Mouse (Mus musculus) midbrain, postnatal 0 days (tissue): ENCODE measurements at regions not wholly inside any gene's neighbourhood (a gene's known extent, or its start where the extent isn't known, plus 50 kb on each side); places are given as distances from the start of the nearest gene placed in this dataset.

Experiments
- ATAC-seq: fragments of 200-750 bp; cut with Nextera tagmentation; 2 replicates; pipeline ENCODE4 v1.8.0; 2017; ENCODE audit warnings: moderate number of reproducible peaks, mild to moderate bottlenecking, moderate TSS enrichment, moderate library complexity; ENCODE audit not compliant: low FRiP score
- DNase-seq: peaks from one replicate; pipeline ENCODE4 v3.0.0-alpha.2; 2015; ENCODE audit warnings: low spot score
- H3K27ac ChIP-seq: fragments of 300-500 bp; sonication (generic); 2 replicates; pipeline ENCODE4 v1.5.1; 2014; ENCODE audit warnings: low read depth, mild to moderate bottlenecking, low read length, mixed read lengths
- H3K27me3 ChIP-seq: fragments of 300-500 bp; sonication (generic); 2 replicates; pipeline ENCODE4 v1.6.1; 2014; ENCODE audit warnings: low read length, control low read depth, mixed read lengths; ENCODE audit not compliant: insufficient read depth
- H3K36me3 ChIP-seq: fragments of 300-500 bp; sonication (generic); 2 replicates; pipeline ENCODE4 v1.6.1; 2014; ENCODE audit warnings: low read length, control low read depth, mixed read lengths; ENCODE audit not compliant: insufficient read depth
- H3K4me1 ChIP-seq: fragments of 300-500 bp; sonication (generic); 2 replicates; pipeline ENCODE4 v1.6.1; 2014; ENCODE audit warnings: mild to moderate bottlenecking, control low read depth, antibody characterized with exemption, low read length, mixed read lengths; ENCODE audit not compliant: insufficient read depth
- H3K4me2 ChIP-seq: fragments of 300-500 bp; sonication (generic); 2 replicates; pipeline ENCODE4 v1.6.1; 2014; ENCODE audit warnings: low read depth, mild to moderate bottlenecking, low read length, mixed read lengths; ENCODE audit not compliant: poor library complexity, severe bottlenecking
- H3K4me3 ChIP-seq: fragments of 300-500 bp; sonication (generic); 2 replicates; pipeline ENCODE4 v1.5.1; 2014; ENCODE audit warnings: low read depth, mild to moderate bottlenecking, low read length, moderate library complexity
- H3K9ac ChIP-seq: fragments of 300-500 bp; sonication (generic); replicated peaks from 2 replicates; pipeline ENCODE4 v1.6.1; 2014; ENCODE audit warnings: mild to moderate bottlenecking, low read length, moderate library complexity, mixed read lengths; ENCODE audit not compliant: poor library complexity, severe bottlenecking
- H3K9me3 ChIP-seq: fragments of 300-500 bp; sonication (generic); 2 replicates; pipeline ENCODE4 v1.6.1; 2016; ENCODE audit warnings: low read length, control low read depth
- CTCF ChIP-seq: IDR thresholded peaks from 2 replicates; pipeline ENCODE4 v1.5.1; 2016; ENCODE audit warnings: antibody characterized with exemption, mild to moderate bottlenecking
- WGBS: fragments of 180-500 bp; shearing (Covaris S2); extraction: QIAGEN DNeasy Blood & Tissue Kit; methylation state at CpG from one replicate; pipeline ENCODE4 v1.1.7; 2014; 5-methylcytosine and 5-hydroxymethylcytosine counted together

DNA sequence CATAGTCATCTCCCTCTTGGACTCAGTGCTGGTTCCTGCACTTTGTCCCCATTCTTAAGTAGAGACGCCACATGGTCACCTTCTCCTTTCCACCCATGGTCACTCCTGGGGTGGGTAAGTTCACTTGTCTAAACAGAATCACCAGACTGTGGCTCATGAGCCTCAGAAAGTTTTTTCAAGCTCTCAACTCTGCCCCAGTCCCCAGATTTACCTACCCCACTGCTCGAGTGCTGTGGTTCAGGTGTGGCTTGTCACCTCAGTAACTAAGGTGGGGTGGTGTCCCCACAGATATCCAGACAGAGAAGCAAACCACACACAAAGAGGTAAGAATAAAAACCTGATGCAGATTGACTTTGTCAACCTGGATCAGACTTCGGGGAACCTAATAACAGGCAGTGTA, 87.6 kb downstream of the Rpl10-ps3 start:
- Histone ChIP-seq H3K4me1 (no peaks in the 10 kb centered on the region), H3K36me3 (no peaks in the 10 kb centered on the region), H3K9ac (no peak overlapping the region), H3K4me3 (no peak overlapping the region), H3K27ac (no peak overlapping the region), H3K27me3 (no peaks in the 10 kb centered on the region), H3K4me2 (no peak overlapping the region), H3K9me3 (no peaks in the 10 kb centered on the region)
- DNase-seq (no peak), ATAC-seq (no peak)
- WGBS: 90% methylated on average over 3 of the region's 3 CpGs
- TF ChIP-seq CTCF: no peak

DNA sequence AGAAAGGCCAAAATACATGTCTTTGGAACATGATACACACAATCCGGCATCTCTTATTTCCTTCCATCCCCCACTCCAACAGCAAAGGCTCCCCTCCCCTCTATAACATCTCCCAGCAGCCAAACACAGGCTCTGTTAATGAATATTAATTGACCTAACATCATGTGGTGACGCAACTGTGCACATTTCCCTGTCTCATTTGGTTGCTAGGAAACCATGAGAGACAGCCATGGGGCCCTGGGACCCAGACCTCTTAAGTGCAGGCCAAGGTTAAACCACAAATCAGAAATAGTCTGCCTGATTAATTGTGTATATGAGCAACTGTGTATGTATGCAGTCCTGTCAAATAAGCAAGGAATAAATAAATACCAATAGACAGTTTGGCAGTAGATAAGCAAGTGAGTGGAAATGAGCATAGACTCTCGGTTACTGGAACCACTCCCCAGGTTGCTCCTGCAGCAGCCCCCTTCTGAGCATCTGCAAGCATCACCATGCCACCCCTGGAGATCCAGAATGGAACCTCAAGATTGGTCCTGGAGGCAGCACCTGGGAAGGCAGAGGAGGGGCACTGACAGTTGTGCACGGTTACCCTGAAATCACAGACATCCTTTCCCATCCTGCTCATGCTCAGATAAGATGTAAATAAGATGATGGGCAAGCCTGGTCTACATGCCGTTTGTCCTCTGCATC, 99.6 kb downstream of the Rpl10-ps3 start:
- H3K27me3 ChIP-seq: no peaks in the 10 kb centered on the region
- DNase-seq (peak; percentile 89), ATAC-seq (peak; percentile 85)
- H3K4me3 ChIP-seq: no peak overlapping the region
- TF ChIP-seq CTCF: no peak
- H3K27ac ChIP-seq: peak overlapping the region; percentile 53
- peaks cover 10% of the 10 kb centered on the region; the same call in 1 of the 2 replicates for H3K4me1 ChIP-seq
- H3K9me3 ChIP-seq: no peaks in the 10 kb centered on the region
- H3K4me2 ChIP-seq: no peak overlapping the region
- no peak overlapping the region for H3K9ac ChIP-seq
- H3K36me3 ChIP-seq: no peaks in the 10 kb centered on the region
- 29% methylated on average over 5 of the region's 5 CpGs for whole genome bisulfite sequencing

DNA sequence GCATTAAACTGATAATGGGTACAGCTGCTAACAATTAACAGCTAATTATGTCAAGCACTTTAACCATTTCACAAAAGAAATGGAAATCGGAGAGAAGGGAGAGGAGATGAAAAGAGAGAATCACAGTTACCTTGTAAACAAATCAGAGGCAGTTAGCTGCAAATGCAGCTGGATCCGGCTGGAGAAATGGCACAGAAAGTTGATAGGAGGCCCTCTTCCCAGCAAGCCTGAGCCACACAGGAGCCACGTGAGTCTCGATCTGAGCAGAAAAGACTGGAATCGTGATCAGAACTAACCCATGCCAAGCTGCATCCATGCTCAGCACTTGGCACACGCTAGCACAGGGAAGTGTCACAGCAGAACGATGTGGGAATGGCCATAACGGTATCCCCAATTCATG, 103.8 kb downstream of the Rpl10-ps3 start:
- ATAC-seq: no peak

DNA sequence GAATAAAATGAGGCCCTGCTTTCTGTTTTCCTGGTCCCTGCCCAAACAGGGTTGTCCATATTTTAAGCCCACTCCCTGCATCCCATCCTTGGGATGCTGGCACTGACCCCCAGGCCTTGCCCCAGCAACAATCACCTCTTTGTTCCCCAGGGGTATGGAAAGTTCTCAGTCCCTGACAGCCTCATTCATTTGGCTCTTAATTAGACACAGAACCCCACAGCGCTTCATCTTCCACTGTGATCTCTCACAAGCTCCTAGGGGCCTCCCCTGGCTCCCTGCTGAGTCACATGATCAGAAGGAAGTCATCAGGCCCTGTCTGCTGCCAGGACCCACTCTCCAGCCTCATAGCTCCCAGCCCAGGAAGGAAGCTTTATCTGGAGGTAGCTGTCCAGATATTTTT, 108.9 kb downstream of the Rpl10-ps3 start:
- Histone ChIP-seq H3K9me3 (no peaks in the 10 kb centered on the region), H3K4me2 (no peak overlapping the region), H3K9ac (no peak overlapping the region), H3K27ac (no peak overlapping the region), H3K4me1 (no peaks in the 10 kb centered on the region), H3K27me3 (no peaks in the 10 kb centered on the region), H3K4me3 (no peak overlapping the region), H3K36me3 (no peaks in the 10 kb centered on the region)
- WGBS: 38% methylated on average over 1 of the region's 1 CpGs
- no peak for TF ChIP-seq CTCF
- DNase-seq (peak; percentile 83), ATAC-seq (peak; percentile 41; the same call in 1 of the 2 replicates)

More for the DNA sequence above, 103.8 kb downstream of the Rpl10-ps3 start:
- Histone ChIP-seq H3K4me1 (peaks cover 10% of the 10 kb centered on the region; the same call in 1 of the 2 replicates), H3K36me3 (no peaks in the 10 kb centered on the region), H3K27me3 (no peaks in the 10 kb centered on the region), H3K27ac (no peak overlapping the region), H3K4me3 (no peak overlapping the region), H3K9me3 (no peaks in the 10 kb centered on the region), H3K4me2 (no peak overlapping the region), H3K9ac (no peak overlapping the region)
- DNase-seq: no peak
- WGBS: 49% methylated on average over 8 of the region's 8 CpGs
- no peak for TF ChIP-seq CTCF

DNA sequence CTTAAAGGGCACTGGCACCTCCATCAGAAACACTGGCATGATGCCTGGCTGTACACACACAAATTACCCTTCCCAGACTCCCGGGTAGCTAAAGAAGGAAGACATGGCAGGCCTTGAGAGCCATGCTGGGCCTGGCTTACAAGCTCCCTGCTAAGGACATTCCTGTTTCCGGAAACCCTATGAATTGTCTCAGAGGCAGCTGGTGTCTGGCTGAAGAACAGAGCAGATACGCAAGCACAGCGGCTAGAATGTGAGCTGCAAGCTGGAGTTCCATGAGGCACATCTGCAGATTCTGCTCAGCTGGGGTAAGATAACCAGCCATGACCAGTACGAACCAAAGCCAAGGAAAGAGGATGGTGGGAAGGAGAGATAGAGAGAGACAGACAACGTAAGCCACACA, 110.1 kb downstream of the Rpl10-ps3 start:
- no peak overlapping the region for H3K4me2 ChIP-seq
- DNase-seq: peak; percentile 21

DNA sequence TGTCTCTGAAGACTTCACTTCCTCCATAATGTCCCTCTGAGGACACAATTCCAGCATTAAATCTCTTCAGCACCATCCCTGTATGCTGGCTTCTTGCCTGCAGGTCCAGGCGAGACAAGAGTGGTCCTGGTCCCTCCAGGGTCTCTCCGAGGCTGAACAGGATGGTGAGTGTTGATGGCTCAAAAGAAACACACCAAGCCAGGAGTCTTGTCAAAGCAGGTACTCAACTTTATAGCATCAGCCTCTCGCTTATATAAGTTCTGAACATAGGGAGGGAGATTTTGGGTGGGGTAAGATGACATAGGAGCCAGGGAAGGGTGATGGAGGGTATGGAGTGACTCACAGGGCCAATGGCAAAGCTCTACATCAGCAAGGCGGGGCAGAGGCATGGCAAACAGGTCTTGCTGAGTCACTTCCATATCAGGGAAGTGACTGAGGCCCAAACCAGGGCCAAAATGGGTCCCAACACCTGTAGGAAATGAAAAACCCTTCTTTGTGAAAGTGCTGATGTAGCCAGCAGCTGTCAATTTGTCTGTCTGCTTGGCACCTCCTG, 111.7 kb downstream of the Rpl10-ps3 start:
- H3K4me1 ChIP-seq: no peaks in the 10 kb centered on the region
- ATAC-seq (no peak), DNase-seq (no peak)
- H3K36me3 ChIP-seq: no peaks in the 10 kb centered on the region
- H3K27ac ChIP-seq: 0 out of 2 replicates have a peak overlapping the region, but pooled peaks have one; percentile 1
- no peak for TF ChIP-seq CTCF
- no peak overlapping the region for H3K9ac ChIP-seq
- no peaks in the 10 kb centered on the region for H3K9me3 ChIP-seq
- no peaks in the 10 kb centered on the region for H3K27me3 ChIP-seq
- H3K4me2 ChIP-seq: no peak overlapping the region
- H3K4me3 ChIP-seq: no peak overlapping the region
- 88% methylated on average over 4 of the region's 4 CpGs for WGBS

More for the DNA sequence above, 110.1 kb downstream of the Rpl10-ps3 start:
- Histone ChIP-seq H3K27me3 (no peaks in the 10 kb centered on the region), H3K36me3 (no peaks in the 10 kb centered on the region), H3K27ac (no peak overlapping the region), H3K9me3 (no peaks in the 10 kb centered on the region), H3K9ac (no peak overlapping the region), H3K4me1 (no peaks in the 10 kb centered on the region), H3K4me3 (no peak overlapping the region)
- TF ChIP-seq CTCF: no peak
- ATAC-seq: no peak
- 68% methylated on average over 6 of the region's 6 CpGs for WGBS
